Mouse (Mus musculus) gonadal fat pad, adult 2 months (tissue): Measurements from ENCODE around the gene Rfpl4b. TPM values are rescaled to one million over a fixed set of nuclear protein-coding genes. Genes with fewer than 3 reads are reported as not detected.
A peak's percentile ranks its signal among the peaks of the same experiment; 100 is the strongest.
"Not testable (repeated sequence)": the region's sequence is repeated elsewhere in the genome, so short reads cannot be mapped to it uniquely, and the experiment has no call there.

Source experiments
- DNase-seq: peaks from one replicate; pipeline ENCODE4 v3.0.0-alpha.2; 2012; ENCODE audit warnings: low read depth
- polyA plus RNA-seq: library from polyadenylated mRNA; depleted of rRNA; stranded (reverse); fragments of >200 nt; gene quantifications from 2 replicates; pipeline ENCODE4 v1.2.3, GENCODE M21; 2012; rRNA removed

The Rfpl4b gene
- not detected in 2 replicates for polyA plus RNA-seq

GRCm38 (mm10) chr10:38821679-38822078 lies at the start of gene Rfpl4b:
Gene Rfpl4b, minus strand, starts transcription at chr10:38821779.
- no peak for DNase-seq

- no peak for DNase-seq
These were observed 33.6 kb upstream of the Rfpl4b start for GRCm38 (mm10) chr10:38855186-38855585.

GRCm38 (mm10) chr10:38850006-38850405 lies 28.4 kb upstream of the Rfpl4b start:
- DNase-seq = not testable (repeated sequence)

GRCm38 (mm10) chr10:38848884-38849499 lies 27.4 kb upstream of the Rfpl4b start:
- DNase-seq = peak; percentile 9

- no peak for DNase-seq
These were observed 26.7 kb upstream of the Rfpl4b start for GRCm38 (mm10) chr10:38848231-38848630.

GRCm38 (mm10) chr10:38823741-38824140 lies 2.2 kb upstream of the Rfpl4b start:
- no peak for DNase-seq

GRCm38 (mm10) chr10:38806056-38806455 lies 15.5 kb downstream of the Rfpl4b start:
- no peak for DNase-seq

- DNase-seq = peak; percentile 63
These were observed 17.5 kb downstream of the Rfpl4b start for GRCm38 (mm10) chr10:38804047-38804446.

- DNase-seq = peak; percentile 75
These were observed 18.3 kb downstream of the Rfpl4b start for GRCm38 (mm10) chr10:38803304-38803703.

GRCm38 (mm10) chr10:38788612-38789011 lies 33.0 kb downstream of the Rfpl4b start:
- DNase-seq = peak; percentile 91

Other genes starting within 250 kb of the Rfpl4b start
- 42.7 and 63.2 TPM in 2 replicates for gene Lama4, start 143.7 kb upstream of the Rfpl4b start, polyA plus RNA-seq